Mouse (Mus musculus) ES-Bruce4 (cell line): Measurements from ENCODE around the gene Ccdc185. TPM values are rescaled to one million over a fixed set of nuclear protein-coding genes. Genes with fewer than 3 reads are reported as not detected.

Experiments
- H3K27ac ChIP-seq: 2 replicates; pipeline ENCODE4 v1.5.1; 2012; ENCODE audit warnings: low read length, inconsistent platforms; ENCODE audit not compliant: insufficient read depth
- H3K27me3 ChIP-seq: 2 replicates; pipeline ENCODE4 v1.6.1; 2012; ENCODE audit warnings: mild to moderate bottlenecking, low read length, inconsistent platforms; ENCODE audit not compliant: control insufficient read depth, poor library complexity, insufficient read depth, severe bottlenecking
- H3K36me3 ChIP-seq: 2 replicates; pipeline ENCODE4 v1.6.1; 2012; ENCODE audit warnings: inconsistent platforms, mild to moderate bottlenecking, low read length, moderate library complexity; ENCODE audit not compliant: control insufficient read depth, poor library complexity, insufficient read depth, severe bottlenecking
- H3K4me1 ChIP-seq: one replicate; pipeline ENCODE4 v1.8.1; 2011; ENCODE audit warnings: low read length; ENCODE audit not compliant: control insufficient read depth, insufficient read depth
- H3K4me3 ChIP-seq: 2 replicates; pipeline ENCODE4 v1.5.1; 2011; ENCODE audit warnings: low read depth, mild to moderate bottlenecking, low read length
- H3K9ac ChIP-seq: 2 replicates; pipeline ENCODE4 v1.6.1; 2012; ENCODE audit warnings: low read depth, mild to moderate bottlenecking, inconsistent platforms; ENCODE audit not compliant: poor library complexity, severe bottlenecking
- H3K9me3 ChIP-seq: replicated peaks from 2 replicates; pipeline ENCODE4 v1.6.1; 2012; ENCODE audit warnings: mild to moderate bottlenecking, low read length, inconsistent platforms; ENCODE audit not compliant: control insufficient read depth, poor library complexity, insufficient read depth, severe bottlenecking
- CTCF ChIP-seq: IDR thresholded peaks from one replicate; pipeline ENCODE4 v1.8.1; 2011; ENCODE audit warnings: low read depth, low read length
- EP300 ChIP-seq: IDR thresholded peaks from 2 replicates; pipeline ENCODE4 v1.6.1; 2011; ENCODE audit warnings: low read depth, low read length; ENCODE audit not compliant: insufficient read depth
- POLR2A ChIP-seq: IDR thresholded peaks from one replicate; pipeline ENCODE4 v1.8.1; 2011; ENCODE audit warnings: low read length; ENCODE audit not compliant: insufficient read depth
- polyA plus RNA-seq: library from polyadenylated mRNA; stranded (reverse); fragments of >200 nt; gene quantifications from 2 replicates; pipeline ENCODE4 v1.2.4, GENCODE M21; 2011; ENCODE audit warnings: low read depth; ENCODE audit not compliant: missing spikeins, insufficient read depth, insufficient read length

Ccdc185 gene
- polyA plus RNA-seq, 1 experiment: not detected

DNA sequence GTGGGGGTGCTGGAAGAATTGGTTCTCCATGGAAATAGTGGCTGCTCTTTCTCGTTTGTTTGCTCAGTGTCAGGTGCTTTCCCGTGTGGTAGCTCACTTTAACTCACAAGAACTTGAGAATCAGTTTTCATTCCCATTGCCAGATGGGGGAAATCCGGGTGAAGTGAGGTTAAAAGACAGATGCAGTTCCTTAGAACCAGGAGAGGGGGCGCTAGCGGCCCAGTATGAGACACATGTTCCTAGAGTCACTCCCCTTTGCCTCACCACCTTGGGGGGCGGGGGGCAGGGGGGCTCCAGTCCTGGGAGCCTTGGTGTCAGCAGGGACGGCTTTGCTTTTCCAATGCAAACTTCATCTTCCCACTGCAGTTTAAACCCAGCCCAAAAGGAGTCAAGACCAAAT, 38.0 kb upstream of the Ccdc185 start:
- Histone ChIP-seq H3K9ac (no peak overlapping the region), H3K27ac (no peak overlapping the region), H3K36me3 (no peaks in the 10 kb centered on the region), H3K4me1 (no peaks in the 10 kb centered on the region), H3K4me3 (no peak overlapping the region), H3K9me3 (no peaks in the 10 kb centered on the region), H3K27me3 (no peaks in the 10 kb centered on the region)
- no peak for TF ChIP-seq EP300
- peak; percentile 37 for TF ChIP-seq CTCF

DNA sequence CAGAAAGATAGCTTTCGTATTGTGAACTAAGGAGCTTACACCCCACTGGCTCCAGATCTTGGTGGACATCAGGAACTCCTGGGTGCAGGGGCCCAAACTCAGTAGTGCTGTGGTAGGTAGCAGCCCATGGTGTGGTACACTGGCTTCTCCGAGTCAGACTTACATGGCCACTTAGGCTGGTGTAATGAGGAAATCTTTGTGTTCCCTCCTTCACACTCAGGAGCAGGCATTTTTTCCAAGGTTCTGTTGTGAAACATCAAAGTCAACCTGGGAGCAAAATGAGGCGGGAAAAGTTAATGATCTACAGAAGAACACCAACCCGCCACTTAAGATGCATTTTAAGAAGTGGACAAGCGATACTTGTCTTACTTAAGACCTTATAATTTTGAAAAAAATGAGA, 36.5 kb upstream of the Ccdc185 start:
- TF ChIP-seq CTCF (no peak), EP300 (no peak)
- no peaks in the 10 kb centered on the region for H3K4me1 ChIP-seq

DNA sequence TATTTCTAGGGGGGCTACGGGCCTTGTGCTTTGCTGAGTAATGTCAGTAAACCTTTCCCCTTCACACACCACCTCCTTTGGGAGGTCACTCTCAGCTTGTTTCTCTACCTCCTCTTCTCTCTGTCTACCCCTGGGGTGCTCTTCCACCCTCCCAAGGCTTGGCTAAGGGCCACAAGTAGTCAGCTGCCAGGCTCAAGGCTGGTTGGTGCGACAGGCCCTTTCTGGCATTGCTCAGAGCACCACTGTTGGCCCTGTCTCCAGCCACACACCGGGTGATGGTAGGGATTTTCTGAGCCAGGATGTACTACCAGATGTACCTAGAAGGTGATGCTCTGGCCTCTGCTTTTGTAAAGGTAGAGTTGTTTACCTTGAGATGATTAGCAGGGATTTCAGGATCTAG, 35.8 kb upstream of the Ccdc185 start:
- H3K27ac ChIP-seq: no peak overlapping the region
- H3K36me3 ChIP-seq: no peaks in the 10 kb centered on the region
- H3K9ac ChIP-seq: no peak overlapping the region
- H3K4me1 ChIP-seq: no peaks in the 10 kb centered on the region
- H3K9me3 ChIP-seq: no peaks in the 10 kb centered on the region
- no peaks in the 10 kb centered on the region for H3K27me3 ChIP-seq
- TF ChIP-seq EP300 (no peak), POLR2A (no peak), CTCF (no peak)
- H3K4me3 ChIP-seq: no peak overlapping the region

More for the DNA sequence above, 36.5 kb upstream of the Ccdc185 start:
- Histone ChIP-seq H3K9ac (no peak overlapping the region), H3K4me3 (no peak overlapping the region), H3K36me3 (no peaks in the 10 kb centered on the region), H3K27me3 (no peaks in the 10 kb centered on the region), H3K9me3 (no peaks in the 10 kb centered on the region), H3K27ac (no peak overlapping the region)

DNA sequence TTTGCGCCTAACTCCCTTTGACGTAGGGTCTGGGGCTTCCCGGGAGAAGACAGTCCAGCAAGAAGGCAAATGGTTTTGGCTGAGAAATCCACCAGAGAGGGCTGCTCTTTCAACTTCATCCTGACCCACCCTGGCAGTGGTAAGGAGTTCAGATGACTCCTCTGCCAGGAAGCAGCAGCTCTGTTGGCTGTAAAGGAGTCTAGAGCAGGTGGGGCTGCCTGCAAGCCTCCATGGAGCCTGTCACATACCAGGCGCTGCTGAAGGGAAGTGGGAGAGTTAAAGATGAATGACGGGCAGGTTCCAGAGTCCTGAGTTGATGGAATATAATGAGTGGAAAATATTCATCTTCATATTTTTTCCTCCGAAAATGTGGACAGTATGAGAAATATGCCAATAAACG, 34.8 kb upstream of the Ccdc185 start:
- TF ChIP-seq POLR2A (no peak), EP300 (no peak), CTCF (no peak)
- H3K4me1 ChIP-seq: no peaks in the 10 kb centered on the region
- H3K36me3 ChIP-seq: no peaks in the 10 kb centered on the region
- no peaks in the 10 kb centered on the region for H3K27me3 ChIP-seq
- no peak overlapping the region for H3K9ac ChIP-seq
- no peak overlapping the region for H3K4me3 ChIP-seq
- no peaks in the 10 kb centered on the region for H3K9me3 ChIP-seq
- no peak overlapping the region for H3K27ac ChIP-seq

DNA sequence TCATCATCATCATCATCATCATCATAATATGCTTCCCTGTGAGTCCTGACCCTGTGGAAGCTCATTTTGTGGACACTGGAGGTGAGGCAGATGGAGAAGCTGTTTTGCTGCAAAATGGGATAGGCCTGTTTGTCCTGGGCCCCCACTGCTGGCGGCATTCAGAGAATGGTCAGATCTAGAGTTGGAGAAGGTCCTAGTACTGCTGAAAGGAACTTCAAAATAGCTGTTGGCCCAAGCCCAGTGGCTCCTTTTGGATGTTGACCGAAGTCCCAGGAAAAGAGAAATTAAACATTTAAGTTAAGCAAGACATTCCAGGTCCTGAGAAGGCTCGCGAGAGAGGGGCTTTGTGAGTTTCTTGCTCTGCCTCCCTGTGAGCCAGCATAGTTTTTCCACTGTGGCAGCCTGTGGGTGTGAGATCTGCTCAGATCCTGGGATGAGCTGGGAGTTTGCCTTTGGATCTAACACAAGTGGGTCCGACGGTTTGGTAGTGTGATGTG, 30.1 kb upstream of the Ccdc185 start:
- Histone ChIP-seq H3K4me3 (no peak overlapping the region), H3K27ac (no peak overlapping the region), H3K4me1 (no peaks in the 10 kb centered on the region), H3K36me3 (no peaks in the 10 kb centered on the region), H3K27me3 (no peaks in the 10 kb centered on the region), H3K9me3 (no peaks in the 10 kb centered on the region), H3K9ac (no peak overlapping the region)
- no peak for TF ChIP-seq POLR2A
- TF ChIP-seq EP300: no peak
- TF ChIP-seq CTCF: no peak

DNA sequence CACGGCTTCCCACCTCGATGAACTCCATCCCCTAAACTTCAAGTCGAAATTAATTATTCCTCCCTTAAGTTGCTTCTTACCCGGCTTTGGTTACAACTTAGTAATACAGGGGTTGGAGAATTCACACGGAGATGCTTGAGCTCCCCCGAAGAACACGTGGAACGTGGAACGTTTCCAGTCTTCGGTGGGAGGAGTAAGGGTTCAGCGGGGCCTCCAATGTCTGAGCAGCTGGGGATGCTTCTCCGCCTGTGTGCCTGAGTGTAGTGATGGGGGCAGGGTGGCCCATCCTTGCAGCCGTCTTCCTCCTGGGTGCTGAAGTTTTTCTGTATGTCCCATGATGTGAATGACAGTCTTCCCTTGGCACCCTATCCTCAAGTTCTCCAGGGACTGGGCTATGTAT, 29.2 kb upstream of the Ccdc185 start:
- H3K27ac ChIP-seq: no peak overlapping the region
- H3K4me1 ChIP-seq: no peaks in the 10 kb centered on the region
- H3K36me3 ChIP-seq: no peaks in the 10 kb centered on the region
- TF ChIP-seq POLR2A (no peak), CTCF (no peak)
- H3K9ac ChIP-seq: no peak overlapping the region
- H3K9me3 ChIP-seq: no peaks in the 10 kb centered on the region
- H3K4me3 ChIP-seq: no peak overlapping the region
- no peaks in the 10 kb centered on the region for H3K27me3 ChIP-seq
